Mouse (Mus musculus) E14TG2a.4 (cell line): ENCODE measurements around the gene Brd3os.

ENCODE experiments used
- H3K27me3 ChIP-seq: 2 replicates; pipeline ENCODE4 v1.6.1; 2014; ENCODE audit warnings: low read length, control low read depth; ENCODE audit not compliant: insufficient read depth
- H3K36me3 ChIP-seq: 2 replicates; pipeline ENCODE4 v1.6.1; 2014; ENCODE audit warnings: low read length, control low read depth; ENCODE audit not compliant: insufficient read depth
- H3K4me1 ChIP-seq: replicated peaks from 2 replicates; pipeline ENCODE4 v1.6.1; 2014; ENCODE audit warnings: low read depth, low read length, control low read depth
- H3K4me3 ChIP-seq: replicated peaks from 2 replicates; pipeline ENCODE4 v1.5.1; 2014; ENCODE audit warnings: mild to moderate bottlenecking, low read length
- H3K9me3 ChIP-seq: 2 replicates; pipeline ENCODE4 v1.6.1; 2014; ENCODE audit warnings: low read length, control low read depth
- CTCF ChIP-seq: conservative IDR thresholded peaks from 2 replicates; pipeline ENCODE4 v1.5.1; 2014; ENCODE audit warnings: low read length
- NANOG ChIP-seq: IDR thresholded peaks from 2 replicates; pipeline ENCODE4 v1.6.1; 2014; ENCODE audit warnings: borderline replicate concordance, low read length, mixed read lengths
- POU5F1 ChIP-seq: IDR thresholded peaks from 2 replicates; pipeline ENCODE4 v1.6.1; 2014; ENCODE audit warnings: low read length, borderline replicate concordance

Gene Brd3os

GRCm38 (mm10) chr2:27446812-27447211 lies 4.7 kb downstream of the Brd3os start:
- TF ChIP-seq POU5F1 (no peak), NANOG (no peak), CTCF (no peak)

DNA sequence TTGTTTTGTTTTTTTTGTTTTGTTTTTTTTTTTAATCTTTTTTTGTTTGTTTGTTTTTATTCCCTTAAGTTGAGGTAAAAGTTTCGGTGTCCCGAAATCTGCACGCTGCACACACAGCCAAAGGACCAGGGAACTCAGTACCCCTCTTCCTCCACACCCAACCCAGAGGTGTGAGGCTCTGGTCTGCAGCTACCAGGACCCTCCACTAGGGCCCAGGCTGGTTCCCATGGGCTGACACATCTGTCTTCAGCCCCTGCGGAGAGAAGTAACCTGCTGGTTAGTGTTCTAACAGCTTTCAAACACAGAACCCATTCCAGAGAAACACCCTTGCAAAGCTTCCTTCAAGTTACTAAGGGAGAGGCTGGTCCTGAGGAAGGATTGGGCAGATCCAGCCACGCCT lies 5.7 kb downstream of the Brd3os start:
- Histone ChIP-seq H3K36me3 (peaks cover 86% of the 10 kb centered on the region), H3K9me3 (no peaks in the 10 kb centered on the region)
- TF ChIP-seq CTCF = peak; percentile 46
- TF ChIP-seq NANOG = no peak

More at GRCm38 (mm10) chr2:27446812-27447211, 4.7 kb downstream of the Brd3os start:
- Histone ChIP-seq H3K4me1 (peaks cover 54% of the 10 kb centered on the region), H3K9me3 (no peaks in the 10 kb centered on the region), H3K4me3 (no peak overlapping the region), H3K27me3 (no peaks in the 10 kb centered on the region), H3K36me3 (peaks cover 77% of the 10 kb centered on the region)

DNA sequence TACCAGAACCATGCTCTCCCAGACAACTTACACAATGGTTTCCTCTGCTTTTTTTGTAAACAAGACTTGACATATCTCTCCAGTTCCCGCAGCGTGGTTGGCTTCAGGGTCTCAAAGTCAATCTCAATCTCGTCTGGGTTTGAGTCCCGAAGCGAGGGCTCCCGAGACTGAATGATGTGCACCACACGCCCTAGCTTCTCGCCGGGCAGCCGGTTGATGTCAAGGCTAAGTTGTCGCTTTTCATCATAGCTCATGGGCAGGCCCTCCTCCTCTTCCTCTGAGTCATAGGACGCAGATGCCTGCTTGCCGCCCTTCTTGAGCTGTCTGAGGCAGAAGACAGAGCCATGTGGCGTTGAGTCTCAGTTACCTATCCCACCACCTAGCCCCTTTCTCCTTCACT lies 8.1 kb downstream of the Brd3os start:
- no peaks in the 10 kb centered on the region for H3K9me3 ChIP-seq
- H3K4me3 ChIP-seq = no peak overlapping the region
- H3K36me3 ChIP-seq = peaks cover 99% of the 10 kb centered on the region
- no peaks in the 10 kb centered on the region for H3K27me3 ChIP-seq
- TF ChIP-seq NANOG = no peak
- TF ChIP-seq POU5F1 = no peak
- TF ChIP-seq CTCF = no peak
- H3K4me1 ChIP-seq = peaks cover 44% of the 10 kb centered on the region

More for the DNA sequence above, 5.7 kb downstream of the Brd3os start:
- H3K4me1 ChIP-seq = peaks cover 53% of the 10 kb centered on the region
- H3K27me3 ChIP-seq = no peaks in the 10 kb centered on the region
- H3K4me3 ChIP-seq = no peak overlapping the region

DNA sequence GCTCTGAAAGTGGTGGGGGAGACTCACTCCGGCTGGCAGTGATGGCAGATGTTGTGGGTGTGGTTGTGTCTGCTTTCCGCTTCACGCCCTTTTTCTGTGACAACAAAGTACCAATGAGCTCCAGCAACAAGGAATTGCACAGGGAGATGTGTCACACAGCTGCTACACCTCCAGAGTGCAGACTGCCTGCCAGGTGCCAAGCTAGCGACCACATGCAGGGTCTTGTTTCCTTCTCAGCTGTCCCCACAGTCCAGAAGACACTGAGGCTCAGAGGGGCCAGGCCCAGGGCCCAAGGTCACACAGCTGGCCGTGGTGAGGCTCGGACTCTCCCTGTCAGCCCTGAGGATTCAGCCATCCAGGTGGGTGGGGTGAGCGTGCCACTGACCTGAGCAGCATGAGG lies 17.6 kb downstream of the Brd3os start:
- no peak for TF ChIP-seq CTCF
- no peak for TF ChIP-seq NANOG
- no peak for TF ChIP-seq POU5F1
- Histone ChIP-seq H3K4me3 (0 out of 2 replicates have a peak overlapping the region, but pooled peaks have one; percentile 1), H3K9me3 (no peaks in the 10 kb centered on the region), H3K4me1 (peaks cover 80% of the 10 kb centered on the region), H3K27me3 (no peaks in the 10 kb centered on the region), H3K36me3 (peaks cover 99% of the 10 kb centered on the region)

- peaks cover 98% of the 10 kb centered on the region for H3K36me3 ChIP-seq
- peaks cover 80% of the 10 kb centered on the region for H3K4me1 ChIP-seq
- 0 out of 2 replicates have a peak overlapping the region, but pooled peaks have one; percentile 1 for H3K4me3 ChIP-seq
- TF ChIP-seq CTCF (no peak), POU5F1 (no peak), NANOG (no peak)
- no peaks in the 10 kb centered on the region for H3K27me3 ChIP-seq
- H3K9me3 ChIP-seq = no peaks in the 10 kb centered on the region
Measured at GRCm38 (mm10) chr2:27460163-27460562, 18.0 kb downstream of the Brd3os start.

- Histone ChIP-seq H3K36me3 (peaks cover 98% of the 10 kb centered on the region), H3K27me3 (no peaks in the 10 kb centered on the region), H3K4me3 (no peak overlapping the region), H3K4me1 (peaks cover 80% of the 10 kb centered on the region), H3K9me3 (no peaks in the 10 kb centered on the region)
- no peak for TF ChIP-seq CTCF
Measured at GRCm38 (mm10) chr2:27460651-27461050, 18.5 kb downstream of the Brd3os start.

GRCm38 (mm10) chr2:27461881-27462660 lies 19.9 kb downstream of the Brd3os start:
- TF ChIP-seq NANOG (no peak), CTCF (no peak), POU5F1 (no peak)
- H3K36me3 ChIP-seq = peaks cover 98% of the 10 kb centered on the region
- H3K27me3 ChIP-seq = no peaks in the 10 kb centered on the region
- H3K4me1 ChIP-seq = peaks cover 89% of the 10 kb centered on the region
- no peak overlapping the region for H3K4me3 ChIP-seq
- H3K9me3 ChIP-seq = no peaks in the 10 kb centered on the region

- H3K27me3 ChIP-seq = no peaks in the 10 kb centered on the region
- H3K9me3 ChIP-seq = no peaks in the 10 kb centered on the region
- peaks cover 89% of the 10 kb centered on the region for H3K4me1 ChIP-seq
- H3K4me3 ChIP-seq = no peak overlapping the region
- peaks cover 98% of the 10 kb centered on the region for H3K36me3 ChIP-seq
- no peak for TF ChIP-seq CTCF
- TF ChIP-seq POU5F1 = no peak
- TF ChIP-seq NANOG = no peak
Measured at GRCm38 (mm10) chr2:27462901-27463300, 20.8 kb downstream of the Brd3os start.

GRCm38 (mm10) chr2:27469292-27469990 lies 27.3 kb downstream of the Brd3os start:
- H3K4me1 ChIP-seq = peaks cover 96% of the 10 kb centered on the region
- TF ChIP-seq CTCF = no peak
- H3K27me3 ChIP-seq = no peaks in the 10 kb centered on the region
- no peak overlapping the region for H3K4me3 ChIP-seq
- no peaks in the 10 kb centered on the region for H3K9me3 ChIP-seq
- H3K36me3 ChIP-seq = peaks cover 95% of the 10 kb centered on the region
